Mouse (Mus musculus): ENCODE results near the gene Tmem185b. TPM values are rescaled to one million over a fixed set of nuclear protein-coding genes. Genes with fewer than 3 reads are reported as not detected.

The Tmem185b gene
- polyA plus RNA-seq, 1 experiment, result 76.7 TPM

DNA sequence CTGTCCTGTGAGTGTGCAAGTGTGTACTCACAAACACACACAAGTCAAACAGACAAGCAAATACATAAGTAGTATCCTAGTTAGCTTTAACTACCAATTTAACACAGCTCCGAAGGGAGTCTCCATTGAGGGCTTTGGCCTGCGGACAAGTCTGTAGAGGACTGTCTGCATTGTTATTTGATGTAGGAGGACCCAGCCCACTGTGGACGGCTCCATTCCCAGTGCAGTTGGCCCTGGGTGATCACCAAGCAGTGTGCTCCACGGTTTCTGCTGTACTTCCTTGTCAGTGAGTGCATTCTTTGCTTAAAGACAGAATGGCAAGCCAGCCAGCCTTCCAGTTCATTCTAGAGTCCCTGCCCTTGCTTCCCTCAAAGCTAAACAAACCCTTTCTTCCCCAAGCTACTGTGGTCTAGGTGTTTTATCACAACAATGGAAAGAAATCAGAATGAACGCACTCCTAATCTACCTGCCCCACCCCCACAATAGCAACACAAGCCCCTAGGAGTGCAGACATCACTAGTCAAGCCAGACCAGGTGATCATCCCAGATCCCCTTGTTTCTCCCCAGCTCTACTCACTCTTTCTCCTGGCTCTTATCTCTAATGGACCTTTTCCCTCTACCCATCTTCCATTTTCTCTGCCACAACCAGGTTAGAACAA, 28.5 kb upstream of the Tmem185b start:
- TF ChIP-seq GATA1 (IDR thresholded peaks at IDR 0.05; ENCODE audit: low read length), result no peak

DNA sequence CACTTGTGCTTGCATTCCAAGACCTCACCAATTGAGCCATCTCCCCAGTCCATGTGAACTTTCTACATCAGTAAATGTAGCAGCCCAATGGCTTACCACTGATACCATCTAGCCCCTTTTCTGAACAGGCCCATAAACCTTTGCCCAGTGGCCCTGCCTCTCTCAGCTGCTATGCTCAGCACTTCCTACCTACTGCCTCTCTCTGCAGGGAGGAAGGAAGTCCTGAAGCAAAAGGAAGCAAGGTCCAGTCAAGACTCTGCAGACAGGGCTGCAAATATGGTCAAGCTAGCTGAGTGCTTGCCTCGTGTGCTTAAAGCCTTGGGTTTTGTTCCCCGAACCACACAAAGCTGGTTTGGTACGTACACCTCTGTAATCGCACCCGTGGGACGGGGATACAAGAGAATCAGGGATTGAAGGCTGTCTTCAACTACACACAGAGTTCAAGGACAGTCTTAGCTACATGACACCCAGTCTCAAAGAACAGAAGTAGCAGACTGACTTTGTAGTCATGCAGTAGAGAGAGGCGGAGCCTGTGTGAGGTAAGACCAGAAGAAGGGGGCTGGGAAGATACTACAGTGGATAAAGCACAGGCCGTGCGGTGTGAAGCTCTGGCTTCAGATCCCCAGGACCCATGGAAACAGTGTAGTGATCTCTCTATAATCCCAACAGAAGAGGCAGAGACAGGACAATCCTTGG, 27.3 kb upstream of the Tmem185b start:
- no peak for TF ChIP-seq GATA1 (IDR thresholded peaks at IDR 0.05; ENCODE audit: low read length)

DNA sequence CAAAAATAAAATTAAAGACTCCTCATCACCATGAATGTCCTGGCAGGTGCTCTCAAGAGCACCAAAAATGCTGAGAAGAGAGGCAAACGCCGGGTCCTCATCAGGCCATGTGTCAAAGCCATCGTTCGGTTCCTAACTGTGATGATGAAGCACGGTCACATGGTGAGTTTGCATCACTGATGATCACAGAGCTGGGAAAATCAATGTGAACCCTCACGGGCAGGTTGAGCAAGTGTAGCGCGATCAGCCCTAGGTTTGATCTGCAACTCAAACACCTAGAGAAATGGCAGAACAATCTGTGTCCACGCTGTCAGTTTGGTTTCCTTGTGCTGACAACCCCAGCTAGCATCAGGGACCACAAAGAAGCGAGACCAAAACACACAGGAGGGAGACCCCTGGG, 26.5 kb upstream of the Tmem185b start:
- no peak for TF ChIP-seq GATA1 (IDR thresholded peaks at IDR 0.05; ENCODE audit: low read length)

DNA sequence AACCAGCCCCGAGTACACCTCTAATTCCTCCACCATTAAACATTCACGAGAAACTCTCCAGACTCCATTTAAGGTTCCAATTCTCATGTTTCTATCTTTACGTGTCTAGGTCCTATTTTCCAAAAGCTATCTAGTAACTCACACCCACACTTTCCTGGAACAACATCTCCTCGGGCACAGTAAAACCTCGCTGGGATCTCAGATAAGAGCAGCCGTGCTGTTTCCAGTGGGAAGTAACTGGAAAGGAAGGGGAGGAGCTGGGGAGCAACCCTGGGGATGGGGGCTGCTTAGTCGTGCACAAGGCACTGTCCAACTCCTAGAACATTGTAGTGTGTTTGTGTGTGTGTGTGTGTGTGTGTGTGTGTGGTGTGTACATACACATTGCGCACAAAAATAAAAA, 24.1 kb upstream of the Tmem185b start:
- peak; percentile 30 for TF ChIP-seq GATA1 (IDR thresholded peaks at IDR 0.05; ENCODE audit: low read length)

DNA sequence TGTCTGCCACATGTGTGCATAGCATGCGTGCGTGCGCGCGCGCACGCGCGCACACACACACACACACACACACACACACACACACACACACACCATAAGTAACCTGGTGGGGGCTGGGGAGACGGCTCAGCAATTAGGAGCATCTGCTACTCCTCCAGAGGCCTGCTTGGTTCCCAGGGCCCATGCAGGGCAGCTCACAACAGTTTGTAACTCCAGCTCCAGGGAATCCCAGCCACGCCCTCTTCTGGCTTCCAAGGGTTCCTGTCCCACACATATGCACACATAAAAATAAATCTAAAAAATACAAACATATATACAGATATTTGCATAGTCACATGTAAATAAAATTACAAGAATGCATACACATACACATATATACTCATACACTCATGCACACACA, 23.2 kb upstream of the Tmem185b start:
- TF ChIP-seq GATA1 (IDR thresholded peaks at IDR 0.05; ENCODE audit: low read length), result no peak

DNA sequence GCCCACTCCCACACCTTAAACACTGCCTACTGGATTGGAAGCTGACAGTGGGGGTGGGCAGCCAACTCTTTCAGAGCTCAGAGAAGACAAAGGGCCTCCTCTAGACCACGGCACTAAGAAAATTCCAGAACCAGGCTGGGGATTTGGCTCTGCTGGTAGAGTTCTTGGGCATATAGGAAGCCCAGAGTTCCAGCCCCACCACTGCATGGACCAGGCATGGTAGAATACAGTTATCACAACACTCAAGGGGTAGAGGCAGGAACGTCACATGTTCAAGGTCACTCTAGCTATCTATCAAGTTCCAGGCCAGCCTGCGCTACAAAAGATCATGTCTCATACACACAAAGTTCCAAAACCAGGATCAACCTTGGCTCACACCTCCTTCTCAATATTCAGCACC, 22.8 kb upstream of the Tmem185b start:
- no peak for TF ChIP-seq GATA1 (IDR thresholded peaks at IDR 0.05; ENCODE audit: low read length)

DNA sequence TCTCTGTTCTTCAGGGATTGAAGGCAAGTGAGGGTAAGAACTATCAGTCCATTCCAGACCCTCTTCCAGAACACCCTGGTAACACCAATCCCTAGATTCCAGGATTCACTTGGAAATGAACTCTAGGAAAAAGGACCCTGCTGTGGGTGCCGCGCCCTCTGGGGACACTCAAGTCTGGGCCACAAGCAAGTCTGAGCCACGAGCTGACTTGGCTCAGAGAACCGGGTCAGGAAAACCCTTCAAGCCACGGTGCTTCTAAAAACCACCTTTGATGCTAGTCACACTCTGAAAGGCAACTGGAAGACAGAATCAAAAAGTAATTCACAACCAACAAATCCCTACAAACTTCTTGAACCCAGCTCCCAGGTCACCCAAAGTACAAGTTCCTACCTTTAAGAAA, 22.2 kb upstream of the Tmem185b start:
- no peak for TF ChIP-seq GATA1 (IDR thresholded peaks at IDR 0.05; ENCODE audit: low read length)

DNA sequence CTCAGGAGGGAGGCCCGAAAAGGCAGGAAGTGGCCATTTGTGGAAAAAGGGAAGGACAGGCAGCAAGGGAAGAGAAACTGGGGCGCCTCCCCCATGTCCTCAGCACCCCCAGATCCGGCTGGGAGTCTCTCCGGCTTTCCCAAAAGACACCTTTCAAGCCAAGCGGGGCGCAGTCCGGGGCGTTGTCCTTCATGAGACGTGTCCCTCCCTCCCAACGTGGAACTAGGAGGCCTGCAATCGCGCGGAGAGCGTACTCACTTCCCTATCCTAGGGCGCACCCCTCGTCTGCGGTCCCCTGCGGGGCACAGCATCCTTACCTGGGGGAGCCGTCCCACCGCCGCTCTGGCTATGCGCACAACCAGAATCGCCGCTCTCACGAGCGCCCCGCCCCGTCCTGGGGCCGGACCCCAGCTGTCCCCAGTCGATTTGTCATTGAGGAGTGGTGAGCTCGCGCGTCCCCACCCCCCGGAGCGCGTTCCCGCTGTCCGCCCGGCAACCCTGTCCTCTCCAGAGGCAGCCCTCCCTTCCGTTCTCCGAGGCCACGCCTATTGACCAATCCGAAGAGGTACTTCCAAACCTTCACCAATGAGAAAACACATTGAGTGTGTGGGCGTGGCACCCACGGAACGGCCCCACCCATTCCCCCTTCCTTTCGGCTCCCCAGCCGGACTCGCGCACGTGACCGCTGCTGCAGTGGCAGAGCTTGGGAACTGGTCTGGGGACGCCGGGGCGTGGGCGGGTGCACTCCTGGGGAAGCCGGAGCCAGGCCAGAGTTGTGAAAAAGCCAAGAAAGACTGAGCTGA, 21.5 kb upstream of the Tmem185b start, which contains the start of gene Ralb:
TSS of gene Ralb (minus strand) at position 535 of the 803 bp plus-strand sequence.
- no peak for TF ChIP-seq GATA1 (IDR thresholded peaks at IDR 0.05; ENCODE audit: low read length)

DNA sequence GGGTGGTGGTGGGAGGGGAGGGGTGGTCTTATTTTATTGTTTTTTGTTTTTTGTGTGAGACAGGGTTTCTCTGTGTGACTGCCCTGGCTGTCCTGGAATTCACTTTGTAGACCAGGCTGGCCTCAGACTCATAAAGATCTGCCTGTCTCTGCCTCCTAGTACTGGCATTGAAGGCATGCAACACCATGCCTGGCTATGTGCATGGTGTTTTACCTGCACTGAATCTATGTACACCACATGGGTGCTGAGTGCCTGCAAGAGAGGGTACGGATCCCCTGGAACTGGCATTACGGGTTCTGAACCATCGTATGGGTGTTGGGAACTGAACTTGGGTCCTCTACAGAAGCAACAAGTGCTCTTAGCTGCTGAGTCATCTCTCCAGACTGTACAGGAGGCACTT, 20.0 kb upstream of the Tmem185b start:
- no peak for TF ChIP-seq GATA1 (IDR thresholded peaks at IDR 0.05; ENCODE audit: low read length)

DNA sequence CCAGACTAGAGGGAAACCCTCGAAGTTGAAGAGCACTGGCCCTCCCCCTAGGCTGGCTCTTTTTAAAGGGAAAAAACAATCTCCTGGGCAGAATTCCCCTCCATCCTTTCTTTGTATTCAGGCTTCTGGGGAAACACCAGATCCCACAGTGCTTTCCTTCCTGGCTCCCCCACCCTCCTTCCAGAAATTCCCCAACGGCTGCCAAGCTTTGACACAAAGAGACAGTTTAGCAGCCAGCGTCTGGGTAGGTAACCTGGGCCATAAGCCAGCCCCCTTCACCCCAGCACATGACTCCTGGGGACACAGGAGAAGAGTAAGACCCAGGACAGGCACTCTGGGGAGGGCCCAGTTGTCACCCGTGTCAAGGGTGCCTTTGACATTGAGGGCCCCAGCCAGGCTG, 17.4 kb upstream of the Tmem185b start:
- TF ChIP-seq GATA1 (IDR thresholded peaks at IDR 0.05; ENCODE audit: low read length), result no peak

DNA sequence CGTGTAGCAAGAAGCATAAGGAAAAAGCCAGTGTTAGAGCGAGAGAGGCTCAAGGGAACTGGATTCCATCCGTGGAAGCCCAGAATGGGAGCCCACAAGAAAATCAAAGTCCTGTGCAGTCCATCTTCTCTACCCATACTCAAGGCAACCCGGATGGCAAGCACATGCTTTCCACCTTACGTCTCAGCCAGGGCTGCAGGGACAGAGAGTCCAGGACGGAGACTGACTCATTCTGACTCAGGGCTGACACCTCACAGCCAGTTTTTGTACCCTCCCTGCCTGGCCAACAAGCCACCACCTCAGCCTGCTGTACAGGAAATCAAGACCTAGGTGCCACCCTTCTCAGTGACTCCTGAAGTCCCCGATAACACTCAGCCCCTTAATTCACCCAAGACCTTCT, 16.5 kb upstream of the Tmem185b start:
- TF ChIP-seq GATA1 (IDR thresholded peaks at IDR 0.05; ENCODE audit: low read length), result no peak

DNA sequence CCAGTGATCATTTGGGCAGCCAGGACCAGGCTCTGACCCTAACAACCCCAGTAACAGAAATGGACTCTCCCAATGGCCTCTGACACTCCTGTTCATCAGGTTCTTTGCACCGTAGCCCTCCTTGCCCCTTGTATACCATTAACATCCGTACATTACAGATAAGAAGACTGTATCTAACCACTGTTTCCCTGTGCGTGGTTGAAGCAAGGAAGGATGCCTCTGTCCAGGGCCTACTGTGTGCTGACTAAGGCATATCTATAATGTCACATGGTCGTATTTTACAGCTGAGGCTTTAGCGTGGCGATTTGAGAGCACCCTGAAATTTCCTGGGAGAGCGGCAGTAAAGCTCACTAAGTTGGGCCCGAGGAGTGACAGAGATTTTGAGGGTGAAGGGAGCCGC, 15.6 kb upstream of the Tmem185b start:
- TF ChIP-seq GATA1 (IDR thresholded peaks at IDR 0.05; ENCODE audit: low read length), result peak; percentile 31

DNA sequence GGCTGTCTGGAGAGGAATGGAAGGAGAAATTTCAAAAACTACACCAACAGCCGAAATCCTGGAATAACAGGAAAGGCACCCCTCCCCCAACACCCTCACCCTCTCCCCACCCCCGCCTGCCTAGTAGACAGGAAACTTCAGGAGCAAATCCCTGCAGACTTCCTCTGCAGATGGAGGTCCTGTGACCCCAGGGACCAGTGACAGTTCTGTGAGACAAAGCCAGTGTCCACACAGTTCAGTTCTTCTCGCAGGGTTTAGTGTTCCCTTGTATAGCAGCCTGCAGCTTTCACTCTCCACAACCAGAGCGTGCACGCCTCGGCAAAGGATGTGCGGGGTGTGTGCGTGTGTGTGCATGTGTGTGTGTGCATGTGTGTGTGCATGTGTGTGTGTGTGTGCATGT, 15.1 kb upstream of the Tmem185b start:
- TF ChIP-seq GATA1 (IDR thresholded peaks at IDR 0.05; ENCODE audit: low read length), result no peak

DNA sequence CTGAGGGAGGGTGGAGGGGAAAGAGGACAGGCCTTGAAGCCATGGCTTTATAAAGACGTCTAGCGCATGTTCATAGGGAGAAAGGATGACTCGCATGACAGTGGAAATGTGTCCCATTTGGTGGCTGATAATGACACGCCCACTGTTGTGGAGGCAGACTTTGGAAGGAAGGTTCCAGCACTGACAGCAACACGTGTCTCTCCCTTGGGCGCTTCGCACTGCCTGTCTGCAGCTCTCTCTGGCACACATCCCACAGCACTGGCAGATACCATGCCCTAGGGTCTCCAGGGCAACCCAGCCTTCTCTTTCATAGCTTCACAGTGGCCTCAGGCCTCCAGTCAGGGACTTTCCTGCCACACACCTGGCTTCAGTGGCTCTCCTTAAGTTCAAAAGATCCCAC, 7.9 kb upstream of the Tmem185b start:
- TF ChIP-seq GATA1 (IDR thresholded peaks at IDR 0.05; ENCODE audit: low read length), result no peak

DNA sequence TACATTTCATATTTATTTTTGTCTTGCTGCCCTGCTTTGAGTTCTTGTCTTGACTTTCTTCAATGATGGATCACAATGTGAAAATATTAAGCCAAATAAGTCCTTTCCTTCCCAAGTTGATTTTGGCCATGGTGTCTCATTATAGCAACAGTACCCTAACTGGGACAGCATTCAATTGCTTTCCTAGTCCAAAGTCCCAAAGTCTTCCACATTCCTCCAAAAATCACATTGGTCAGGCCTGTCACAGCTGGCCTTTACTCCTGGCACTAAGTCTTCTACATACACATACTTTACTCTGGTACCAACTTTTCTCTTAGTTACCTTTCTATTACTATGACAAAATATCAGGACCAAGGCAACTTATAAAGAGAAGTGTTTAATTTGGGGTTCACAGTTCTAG, 7.2 kb upstream of the Tmem185b start:
- TF ChIP-seq GATA1 (IDR thresholded peaks at IDR 0.05; ENCODE audit: low read length), result no peak

DNA sequence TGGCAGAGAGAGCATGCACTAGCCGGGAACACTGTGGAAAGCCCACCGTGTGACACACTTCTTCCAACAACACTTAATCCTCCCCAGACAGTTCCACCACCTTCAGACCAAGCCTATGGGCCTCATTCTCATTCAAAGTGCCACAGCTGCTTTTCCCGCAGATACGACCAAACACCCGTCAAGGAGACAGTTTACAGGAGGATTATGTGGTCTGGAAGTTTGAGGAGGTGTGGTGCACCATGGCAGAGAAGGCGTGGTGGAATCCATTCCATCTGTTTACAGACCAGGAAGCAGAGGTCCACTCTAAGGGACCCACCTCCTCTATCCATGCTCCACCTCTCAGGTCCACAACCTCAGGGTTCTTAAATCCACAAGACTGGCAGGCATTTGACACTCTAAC, 6.7 kb upstream of the Tmem185b start:
- TF ChIP-seq GATA1 (IDR thresholded peaks at IDR 0.05; ENCODE audit: low read length), result no peak

Data from G1E-ER4 (cell line).